Mouse (Mus musculus): ENCODE measurements around the gene Frmd4b.
"Not testable (repeated sequence)": the region's sequence is repeated elsewhere in the genome, so short reads cannot be mapped to it uniquely, and the experiment has no call there.

Gene Frmd4b

DNA sequence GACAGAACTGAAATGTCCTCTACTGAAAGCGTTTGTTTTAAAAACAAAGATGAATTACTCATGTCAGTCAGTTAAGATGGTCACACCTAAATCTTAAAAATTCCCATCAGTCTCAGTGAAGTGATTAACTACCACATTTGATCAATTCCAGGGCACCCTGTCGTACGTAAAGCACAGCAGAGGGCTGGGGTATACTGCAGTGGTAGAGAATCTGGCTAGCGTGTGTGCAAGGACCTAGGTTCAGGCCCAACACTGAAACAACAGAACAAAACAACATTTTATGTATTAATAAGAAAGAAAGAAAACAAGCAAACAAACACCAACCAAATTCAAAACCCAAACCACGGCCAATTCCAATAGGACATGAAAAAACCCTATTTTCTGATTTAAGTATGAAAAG lies 331.0 kb downstream of the Frmd4b start:
- DNase-seq: no peak

DNA sequence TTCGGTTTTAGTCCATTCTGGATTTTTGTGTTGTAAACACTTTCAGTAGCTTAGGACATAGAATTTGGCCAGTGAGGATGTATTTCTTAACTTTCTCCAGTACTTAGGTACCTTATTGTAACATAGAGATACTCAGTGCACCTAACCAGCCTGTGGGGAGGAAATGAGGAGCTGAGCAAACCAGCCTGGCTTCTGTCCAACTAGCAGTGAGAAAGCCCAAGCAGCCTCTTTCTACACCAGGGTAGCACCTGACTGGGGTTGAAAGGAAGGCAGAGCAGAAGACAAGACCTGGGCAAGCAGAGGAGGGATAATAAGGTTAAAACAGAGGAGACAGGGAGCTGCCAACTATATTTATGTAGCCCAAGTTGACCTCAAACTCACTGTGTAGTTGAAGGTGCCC lies 333.7 kb downstream of the Frmd4b start:
- DNase-seq: no peak

GRCm38 (mm10) chr6:97278878-97279277 lies 338.5 kb downstream of the Frmd4b start:
- no peak for DNase-seq

- DNase-seq: peak; percentile 65
Measured at GRCm38 (mm10) chr6:97278014-97278787, 339.1 kb downstream of the Frmd4b start.

- no peak for DNase-seq
Measured at GRCm38 (mm10) chr6:97276890-97277497, 340.3 kb downstream of the Frmd4b start.

- DNase-seq: no peak
Measured at GRCm38 (mm10) chr6:97276366-97276765, 341.0 kb downstream of the Frmd4b start.

- DNase-seq: no peak
Measured at GRCm38 (mm10) chr6:97275760-97276159, 341.6 kb downstream of the Frmd4b start.

GRCm38 (mm10) chr6:97273777-97274176 lies 343.6 kb downstream of the Frmd4b start:
- no peak for DNase-seq

DNA sequence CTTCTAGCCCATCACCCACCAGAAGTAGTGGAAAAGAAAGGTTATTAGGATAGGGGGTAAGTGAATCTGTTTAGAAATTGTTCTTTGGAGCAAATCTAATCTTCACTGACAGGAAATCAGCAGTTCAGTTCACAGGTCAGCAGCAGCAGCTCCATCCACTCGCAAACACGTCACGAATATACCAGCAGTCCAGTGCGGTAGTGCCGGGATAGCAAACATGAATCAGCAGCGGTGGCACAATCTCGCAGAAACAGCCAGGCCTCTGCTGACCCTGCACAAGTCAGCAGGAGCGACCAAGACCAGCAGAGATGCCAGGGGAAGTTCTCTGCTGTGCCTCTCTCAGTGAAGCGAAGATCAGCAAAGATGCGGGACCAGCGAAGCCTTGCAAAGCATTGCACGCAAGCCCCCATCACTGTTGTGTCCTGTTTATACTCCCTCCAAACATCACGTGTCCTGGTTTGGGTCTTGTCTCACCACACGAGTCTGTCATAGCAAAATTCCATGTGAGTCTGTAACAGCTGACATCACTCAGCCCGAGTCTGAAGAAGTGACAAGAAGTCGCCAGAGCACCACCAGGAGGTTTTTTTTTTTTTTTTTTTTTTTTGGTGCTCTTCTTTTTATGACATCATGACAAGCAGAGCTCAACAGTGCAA lies 344.2 kb downstream of the Frmd4b start:
- DNase-seq: no peak

- no peak for DNase-seq
Measured at GRCm38 (mm10) chr6:97272349-97272748, 345.0 kb downstream of the Frmd4b start.

DNA sequence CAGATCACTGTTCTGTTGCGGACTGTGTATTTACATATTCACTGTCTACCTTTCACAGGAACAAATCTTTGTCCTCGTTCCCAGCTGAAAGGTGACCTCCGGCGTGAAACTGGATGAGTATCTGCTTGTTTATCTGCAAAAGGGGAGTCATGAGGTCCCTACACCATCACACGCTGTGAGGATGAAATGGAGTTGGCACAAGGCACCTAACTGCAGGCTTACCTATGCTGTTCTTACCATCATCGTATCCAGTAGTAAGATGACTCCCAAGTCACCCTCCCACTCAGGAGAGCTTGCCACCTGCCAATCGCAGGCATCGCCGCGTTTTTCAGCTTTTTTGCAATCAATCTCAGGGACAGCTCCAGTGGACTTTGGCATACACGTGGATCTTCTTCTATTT lies 347.7 kb downstream of the Frmd4b start:
- no peak for DNase-seq

GRCm38 (mm10) chr6:97267132-97267531 lies 350.2 kb downstream of the Frmd4b start:
- no peak for DNase-seq

- DNase-seq: no peak
Measured at GRCm38 (mm10) chr6:97266661-97267060, 350.7 kb downstream of the Frmd4b start.

GRCm38 (mm10) chr6:97265705-97266104 lies 351.6 kb downstream of the Frmd4b start:
- DNase-seq: no peak

- no peak for DNase-seq
Measured at GRCm38 (mm10) chr6:97265240-97265639, 352.1 kb downstream of the Frmd4b start.

GRCm38 (mm10) chr6:97263750-97264149 lies 353.6 kb downstream of the Frmd4b start:
- not testable (repeated sequence) for DNase-seq

GRCm38 (mm10) chr6:97262229-97262628 lies 355.1 kb downstream of the Frmd4b start:
- DNase-seq: no peak

DNA sequence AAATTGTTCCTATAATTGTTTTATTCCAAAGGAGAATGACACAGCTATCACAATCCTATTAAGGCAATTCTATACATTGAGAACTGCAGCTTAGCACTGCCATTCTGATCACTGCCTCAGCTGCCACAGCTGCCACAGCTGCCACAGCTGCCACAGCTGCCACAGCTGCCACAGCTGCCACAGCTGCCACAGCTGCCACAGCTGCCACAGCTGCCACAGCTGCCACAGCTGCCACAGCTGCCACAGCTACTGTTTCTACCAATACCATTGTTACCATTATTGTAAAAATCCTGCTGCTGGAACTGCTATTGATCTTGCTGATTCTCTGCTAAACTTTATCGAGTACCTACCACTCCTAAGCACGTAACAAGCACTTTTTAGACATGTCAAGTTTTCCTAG lies 357.4 kb downstream of the Frmd4b start:
- DNase-seq: not testable (repeated sequence)

DNA sequence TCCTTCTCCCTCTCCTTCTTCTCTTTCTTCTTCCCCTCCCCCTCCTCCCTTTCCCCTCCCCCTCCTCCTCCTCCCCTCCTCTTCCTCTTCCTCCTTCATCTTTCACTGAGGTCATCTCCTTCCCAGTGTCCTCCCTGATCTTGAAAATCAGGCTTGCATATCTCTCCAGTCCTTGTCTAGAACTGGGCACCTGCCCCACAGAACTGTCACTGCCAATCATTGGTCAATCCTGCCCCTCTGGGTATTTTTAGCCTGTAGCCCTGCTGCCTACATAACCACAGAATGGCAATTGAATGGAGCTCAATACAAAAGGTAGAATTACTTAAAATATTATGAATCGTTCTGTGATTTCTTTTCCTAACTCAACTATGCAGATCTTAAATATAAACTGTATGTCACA lies 358.9 kb downstream of the Frmd4b start:
- no peak for DNase-seq

GRCm38 (mm10) chr6:97252711-97253221 lies 364.6 kb downstream of the Frmd4b start, which contains the start of gene Lmod3:
TSS of gene Lmod3 (minus strand) at chr6:97252759.
- no peak for DNase-seq

- no peak for DNase-seq
Measured at GRCm38 (mm10) chr6:97252086-97252485, 365.3 kb downstream of the Frmd4b start.

DNA sequence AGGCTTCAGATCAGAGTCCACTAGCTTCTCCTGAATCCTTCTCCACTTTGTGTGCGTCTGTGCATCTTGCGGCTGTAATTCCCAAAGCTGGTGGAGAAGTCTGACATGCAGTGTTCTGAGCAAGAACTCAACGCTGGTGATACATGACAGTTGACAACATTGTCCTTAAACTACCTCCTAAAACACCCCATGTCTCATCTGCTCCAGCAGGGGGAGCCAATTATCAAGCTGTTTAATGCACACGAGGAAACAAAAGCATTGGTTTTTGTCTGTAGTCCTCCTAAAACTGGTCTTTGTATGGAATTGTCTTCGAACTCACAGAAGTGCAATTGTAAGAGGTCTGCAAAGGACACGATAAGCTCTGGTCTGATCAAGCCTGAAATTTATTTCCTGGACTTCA lies 366.4 kb downstream of the Frmd4b start:
- DNase-seq: peak; percentile 46

- no peak for DNase-seq
Measured at GRCm38 (mm10) chr6:97245200-97245599, 372.1 kb downstream of the Frmd4b start.

DNA sequence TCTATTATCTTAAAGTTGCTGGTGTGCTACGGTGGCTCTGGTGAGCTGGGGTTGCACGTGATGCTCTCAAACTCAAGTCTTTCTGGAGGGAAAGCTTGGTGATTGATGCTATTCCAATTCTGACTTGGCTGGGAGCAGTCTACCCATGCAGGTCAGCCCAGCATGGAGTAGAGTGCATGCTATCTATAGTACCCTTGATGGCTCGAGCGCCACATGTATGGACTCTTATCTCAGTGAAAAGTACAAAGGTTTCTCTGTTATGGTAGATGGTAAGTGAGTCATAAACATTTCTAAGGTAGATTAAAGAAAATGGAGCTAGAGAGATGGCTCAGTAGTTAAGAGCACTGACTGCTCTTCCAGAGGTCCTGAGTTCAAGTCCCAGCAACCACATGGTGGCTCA lies 374.8 kb downstream of the Frmd4b start:
- DNase-seq: no peak

All from layer of hippocampus, adult 9-11 months (tissue).